Mouse (Mus musculus) T-helper 2 cell (primary cell): ENCODE measurements at regions not wholly inside any gene's neighbourhood (a gene's known extent, or its start where the extent isn't known, plus 50 kb on each side); places are given as distances from the start of the nearest gene placed in this dataset.

Source experiments
- in situ Hi-C: fragments of 300-600 bp; cut with MboI, MseI; formaldehyde crosslinking; loops from one replicate; pipeline ENCODE4 v1.15.1; 2025; ENCODE audit warnings: high pct_unique_total_duplicates

DNA sequence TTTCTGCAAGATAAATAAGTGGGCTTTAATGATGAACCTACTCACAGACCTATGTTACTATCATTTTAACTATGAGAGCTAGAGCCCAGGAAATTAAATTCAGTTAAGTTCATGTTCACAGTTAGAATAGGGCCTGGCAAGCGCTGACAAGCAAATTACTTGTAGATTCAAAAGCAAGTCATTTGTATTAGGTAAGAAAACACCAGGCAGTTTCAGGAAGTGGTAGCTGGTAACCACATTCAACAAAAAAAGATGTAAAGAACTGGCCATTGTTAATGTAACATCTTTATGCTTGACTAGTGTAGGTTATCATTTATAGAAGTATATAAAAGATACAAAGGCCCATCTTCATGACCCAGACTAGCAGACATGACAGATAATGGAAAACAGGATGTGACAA lies 162.9 kb upstream of the Lingo2 start:
- in situ Hi-C loops = loop anchor here (25.0 kb wide), 1 partner anchor 873 kb away; no protein-coding TSS in a partner anchor
